Mouse (Mus musculus) bone marrow macrophage, adult 2 months (primary cell): ENCODE measurements around the gene Tbl3.

ENCODE experiments used
- CTCF ChIP-seq: IDR thresholded peaks from 2 replicates; pipeline ENCODE4 v1.5.1; 2012; ENCODE audit warnings: low read depth, mild to moderate bottlenecking, low read length, moderate library complexity
- POLR2A ChIP-seq: IDR thresholded peaks from 2 replicates; pipeline ENCODE4 v1.6.1; 2012; ENCODE audit warnings: mild to moderate bottlenecking, low read depth, low read length, borderline replicate concordance

- TF ChIP-seq CTCF = no peak
- no peak for TF ChIP-seq POLR2A
These were observed 37.8 kb downstream of the Tbl3 start, which contains the start of gene Zfp598 for GRCm38 (mm10) chr17:24669545-24670245.
